Mouse (Mus musculus) CH12F3 (cell line): ENCODE results near the gene Vash1.

Experiments used
- in situ Hi-C: fragments of 300-500 bp; cut with MboI; formaldehyde crosslinking; loops from 2 replicates; pipeline ENCODE4 v1.14.3; 2020; ENCODE audit warnings: low sequenced_read_pairs

Gene Vash1

GRCm38 (mm10) chr12:86682178-86682577, 3.7 kb downstream of the Vash1 start:
- in situ Hi-C loops, result no loop called here

- in situ Hi-C loops, result no loop called here
Measured at GRCm38 (mm10) chr12:86683698-86684097, 5.2 kb downstream of the Vash1 start.

GRCm38 (mm10) chr12:86685275-86685674, 6.8 kb downstream of the Vash1 start:
- in situ Hi-C loops, result no loop called here

- in situ Hi-C loops, result no loop called here
Measured at GRCm38 (mm10) chr12:86686551-86687330, 8.2 kb downstream of the Vash1 start.

- in situ Hi-C loops, result no loop called here
Measured at GRCm38 (mm10) chr12:86687445-86687955, 9.0 kb downstream of the Vash1 start.

GRCm38 (mm10) chr12:86687971-86688573, 9.6 kb downstream of the Vash1 start:
- in situ Hi-C loops, result no loop called here

GRCm38 (mm10) chr12:86688917-86689316, 10.4 kb downstream of the Vash1 start:
- in situ Hi-C loops, result no loop called here

GRCm38 (mm10) chr12:86690700-86691485, 12.4 kb downstream of the Vash1 start:
- in situ Hi-C loops, result no loop called here

- in situ Hi-C loops, result no loop called here
Measured at GRCm38 (mm10) chr12:86692471-86693356, 14.2 kb downstream of the Vash1 start.

- in situ Hi-C loops, result no loop called here
Measured at GRCm38 (mm10) chr12:86693389-86693788, 14.9 kb downstream of the Vash1 start.

GRCm38 (mm10) chr12:86694441-86694840, 15.9 kb downstream of the Vash1 start:
- in situ Hi-C loops, result no loop called here

GRCm38 (mm10) chr12:86697996-86698395, 19.5 kb downstream of the Vash1 start:
- in situ Hi-C loops, result no loop called here

GRCm38 (mm10) chr12:86698537-86698936, 20.0 kb downstream of the Vash1 start:
- in situ Hi-C loops, result no loop called here

GRCm38 (mm10) chr12:86699965-86700926, 21.7 kb downstream of the Vash1 start:
- in situ Hi-C loops, result no loop called here

- in situ Hi-C loops, result no loop called here
Measured at GRCm38 (mm10) chr12:86700927-86701310, 22.4 kb downstream of the Vash1 start.

- in situ Hi-C loops, result no loop called here
Measured at GRCm38 (mm10) chr12:86701491-86701890, 23.0 kb downstream of the Vash1 start.

- in situ Hi-C loops, result no loop called here
Measured at GRCm38 (mm10) chr12:86702690-86703089, 24.2 kb downstream of the Vash1 start.

GRCm38 (mm10) chr12:86705843-86706242, 27.3 kb downstream of the Vash1 start:
- in situ Hi-C loops, result no loop called here

GRCm38 (mm10) chr12:86714026-86714425, 35.5 kb downstream of the Vash1 start:
- in situ Hi-C loops, result no loop called here
